ENCODE assay signal across 23 mouse cellular contexts in genomic region chr14:120925731-120926585, GRCm38 (mm10).
"Had no signal": no experiment of that assay in that cellular context is flagged by ENCODE, and none has a peak within 500 bp of the region (broad histone marks: within the 10 kb centered on the region; RNA-seq: fewer than 3 reads in every experiment).

No protein-coding gene starts in this region.

- ATAC-seq: midbrain, embryonic 13.5 days; midbrain, embryonic 16.5 days had no signal

- H3K9ac ChIP-seq: limb, embryonic 12.5 days; limb, embryonic 15.5 days; liver, embryonic 14.5 days; lung, embryonic 15.5 days; midbrain, embryonic 13.5 days; neural tube, embryonic 13.5 days had no signal

- H3K27me3 ChIP-seq: limb, embryonic 12.5 days; limb, embryonic 15.5 days; lung, embryonic 15.5 days; megakaryocyte, embryonic 14.5 days; midbrain, embryonic 13.5 days; neural tube, embryonic 13.5 days had no signal

- DNase-seq: kidney, adult 8-10 months; kidney, postnatal 36 days; layer of hippocampus, postnatal 36 days; left cerebral cortex, postnatal 4 days; lung, adult 18-20 months; lung, postnatal 10 days; lung, postnatal 4 days; thymus, adult 2 months; thymus, postnatal 14 days; thymus, postnatal 4 days had no signal

- H3K4me1 ChIP-seq: limb, embryonic 12.5 days; limb, embryonic 15.5 days; lung, embryonic 15.5 days; midbrain, embryonic 10.5 days; midbrain, embryonic 13.5 days; neural tube, embryonic 13.5 days had no signal

- H3K27ac ChIP-seq: kidney, postnatal 0 days; left cerebral cortex, adult 2 months; limb, embryonic 12.5 days; limb, embryonic 15.5 days; liver, embryonic 14.5 days; lung, embryonic 15.5 days; midbrain, embryonic 10.5 days; midbrain, embryonic 13.5 days; neural tube, embryonic 13.5 days had no signal

- H3K4me3 ChIP-seq: left cerebral cortex, adult 2 months; limb, embryonic 12.5 days; limb, embryonic 15.5 days; lung, embryonic 15.5 days; megakaryocyte, embryonic 14.5 days; midbrain, embryonic 10.5 days; midbrain, embryonic 13.5 days; myocyte; neural tube, embryonic 13.5 days had no signal

- H3K4me2 ChIP-seq: limb, embryonic 12.5 days; limb, embryonic 15.5 days; liver, embryonic 11.5 days; lung, embryonic 15.5 days; midbrain, embryonic 13.5 days; neural tube, embryonic 13.5 days had no signal

- H3K9me3 ChIP-seq: limb, embryonic 12.5 days; limb, embryonic 15.5 days; lung, embryonic 15.5 days; megakaryocyte, embryonic 14.5 days; midbrain, embryonic 10.5 days; midbrain, embryonic 13.5 days; neural tube, embryonic 13.5 days had no signal
